Comparison of ENCODE assay signal across 12 mouse cellular contexts in genomic region chr9:72465754-72466181, GRCm38 (mm10). TPM values are rescaled to one million over a fixed set of nuclear protein-coding genes. Genes with fewer than 3 reads are reported as not detected.
DNase-seq lines count a peak whose midpoint lies in the region; ATAC-seq and TF ChIP-seq lines count a peak whose summit lies in the region.
"Had no signal": no experiment of that assay in that cellular context is flagged by ENCODE, and none has a peak within 500 bp of the region (broad histone marks: within the 10 kb centered on the region; RNA-seq: fewer than 3 reads in every experiment).

No protein-coding gene starts in this region.

- no peak overlapping the region for H3K4me3 ChIP-seq in heart, embryonic 16.5 days (ENCODE audit: low read length)
- no peak overlapping the region for H3K4me3 ChIP-seq in heart, embryonic 10.5 days
- H3K4me3 ChIP-seq in CH12.LX (replicated peaks in 1 of 3; ENCODE audit: low read depth in 2 of 3, low read length in 2 of 3, poor library complexity in 1 of 3): no peak overlapping the region
- no peak overlapping the region for H3K4me3 ChIP-seq in liver, embryonic 13.5 days (replicated peaks)
- H3K4me3 ChIP-seq: hindbrain, embryonic 15.5 days; midbrain, embryonic 15.5 days had no signal

- dilution Hi-C loops in CH12.LX (cut with MboI; ENCODE audit: extremely low pct_ligation_motif_present, extremely low pct_unique_long_range_greater_than_20kb, low sequenced_read_pairs): no loop called here

- in situ Hi-C loops in CH12.LX (cut with MboI; ENCODE audit: low pct_ligation_motif_present, low pct_unique_long_range_greater_than_20kb, low sequenced_read_pairs): loop anchor here (10.0 kb wide), 1 partner anchor 209 kb away; no protein-coding TSS in a partner anchor

- H3K9ac ChIP-seq in heart, embryonic 16.5 days (ENCODE audit: low read length): no peak overlapping the region
- no peak overlapping the region for H3K9ac ChIP-seq in CH12.LX (ENCODE audit: insufficient read depth, low read depth)
- no peak overlapping the region for H3K9ac ChIP-seq in liver, embryonic 13.5 days
- H3K9ac ChIP-seq: hindbrain, embryonic 15.5 days; midbrain, embryonic 15.5 days had no signal

- no peaks in the 10 kb centered on the region for H3K36me3 ChIP-seq in heart, embryonic 16.5 days (ENCODE audit: control insufficient read depth, insufficient read depth)
- peaks cover 8% of the 10 kb centered on the region; the same call in 1 of the 2 replicates for H3K36me3 ChIP-seq in heart, embryonic 10.5 days
- H3K36me3 ChIP-seq in CH12.LX (replicated peaks in 1 of 2; ENCODE audit: control insufficient read depth in 1 of 2, insufficient read depth in 1 of 2, low read length in 1 of 2): peaks cover 7 to 47% of the 10 kb centered on the region in 2 experiments
- peaks cover 14% of the 10 kb centered on the region for H3K36me3 ChIP-seq in liver, embryonic 13.5 days

- TF ChIP-seq RAD21 in CH12.LX (IDR thresholded peaks at IDR 0.05; ENCODE audit: low read depth, low read length): no peak

- ATAC-seq in heart, embryonic 16.5 days (replicated peaks; ENCODE audit: extremely low read depth, insufficient read depth, low FRiP score): peak; percentile 49; the same call in 1 of the 2 replicates
- no peak for ATAC-seq in liver, embryonic 13.5 days (ENCODE audit: low read depth)
- ATAC-seq: midbrain, embryonic 15.5 days had no signal

- H3K4me2 ChIP-seq in heart, embryonic 16.5 days (ENCODE audit: low read depth, low read length): no peak overlapping the region
- no peak overlapping the region for H3K4me2 ChIP-seq in CH12.LX (ENCODE audit: insufficient read depth, low read depth, poor library complexity, severe bottlenecking)
- no peak overlapping the region for H3K4me2 ChIP-seq in liver, embryonic 13.5 days
- H3K4me2 ChIP-seq: hindbrain, embryonic 15.5 days; midbrain, embryonic 15.5 days had no signal

- no peak for TF ChIP-seq POLR2A in CH12.LX (IDR thresholded peaks at IDR 0.05; ENCODE audit: low read depth, low read length)

- no peaks in the 10 kb centered on the region for H3K27me3 ChIP-seq in heart, embryonic 16.5 days (ENCODE audit: control insufficient read depth, insufficient read depth, low read length)
- no peaks in the 10 kb centered on the region for H3K27me3 ChIP-seq in heart, embryonic 10.5 days (ENCODE audit: insufficient read depth, poor library complexity, severe bottlenecking)
- H3K27me3 ChIP-seq in CH12.LX (replicated peaks): no peaks in the 10 kb centered on the region
- no peaks in the 10 kb centered on the region for H3K27me3 ChIP-seq in liver, embryonic 13.5 days
- H3K27me3 ChIP-seq: hindbrain, embryonic 15.5 days; midbrain, embryonic 15.5 days had no signal

- no peaks in the 10 kb centered on the region for H3K79me2 ChIP-seq in CH12.LX (replicated peaks; ENCODE audit: control insufficient read depth, extremely low read depth, insufficient read depth, poor library complexity, severe bottlenecking)

- no peaks in the 10 kb centered on the region for H3K4me1 ChIP-seq in heart, embryonic 16.5 days (ENCODE audit: control insufficient read depth, insufficient read depth, low read length)
- no peaks in the 10 kb centered on the region for H3K4me1 ChIP-seq in heart, embryonic 10.5 days
- peaks cover 8 to 37% of the 10 kb centered on the region in 2 experiments for H3K4me1 ChIP-seq in CH12.LX (ENCODE audit: control insufficient read depth in 1 of 2, insufficient read depth in 2 of 2)
- peaks cover 16% of the 10 kb centered on the region for H3K4me1 ChIP-seq in liver, embryonic 13.5 days (replicated peaks)
- H3K4me1 ChIP-seq: hindbrain, embryonic 15.5 days; midbrain, embryonic 15.5 days had no signal

- H3K27ac ChIP-seq in heart, embryonic 16.5 days (ENCODE audit: low read length): no peak overlapping the region
- no peak overlapping the region for H3K27ac ChIP-seq in heart, embryonic 10.5 days
- H3K27ac ChIP-seq in CH12.LX (ENCODE audit: insufficient read depth, low read depth): peak overlapping the region; percentile 50
- H3K27ac ChIP-seq in liver, embryonic 13.5 days: peak overlapping the region; percentile 22; the same call in 1 of the 2 replicates
- H3K27ac ChIP-seq: hindbrain, embryonic 15.5 days; midbrain, embryonic 15.5 days had no signal

- TF ChIP-seq EP300 in CH12.LX (IDR thresholded peaks at IDR 0.05; ENCODE audit: low read length): no peak

- DNase-seq in heart, embryonic 10.5 days (ENCODE audit: low spot score): no peak
- no peak for DNase-seq in CH12.LX (ENCODE audit: extremely low read depth)
- no peak for DNase-seq in liver, embryonic 13.5 days
- peak; percentile 87 for DNase-seq in thymus, postnatal 0 days (ENCODE audit: low spot score)
- no peak for DNase-seq in layer of hippocampus, adult 18-20 months (ENCODE audit: low spot score in 2 of 2)
- no peak for DNase-seq in kidney, adult 11 months
- no peak for DNase-seq in cerebellum, adult 11 months
- DNase-seq: cerebellum, postnatal 25 days; kidney, postnatal 36 days had no signal

- no peaks in the 10 kb centered on the region for H3K9me3 ChIP-seq in heart, embryonic 16.5 days (replicated peaks; ENCODE audit: control insufficient read depth, low read length)
- no peaks in the 10 kb centered on the region for H3K9me3 ChIP-seq in heart, embryonic 10.5 days
- H3K9me3 ChIP-seq in CH12.LX (replicated peaks; ENCODE audit: low read length): no peaks in the 10 kb centered on the region
- H3K9me3 ChIP-seq in liver, embryonic 13.5 days (replicated peaks): no peaks in the 10 kb centered on the region
- H3K9me3 ChIP-seq: hindbrain, embryonic 15.5 days; midbrain, embryonic 15.5 days had no signal

- no peak for TF ChIP-seq CTCF in CH12.LX (conservative IDR thresholded peaks at IDR 0.05 in 1 of 2, IDR thresholded peaks at IDR 0.05 in 1 of 2; ENCODE audit: low read depth in 2 of 2, low read length in 2 of 2)

- 68% methylated on average over 4 of the region's 4 CpGs for WGBS in heart, embryonic 16.5 days
- WGBS in heart, embryonic 10.5 days: 71% methylated on average over 4 of the region's 4 CpGs
- WGBS in liver, embryonic 13.5 days (ENCODE audit: insufficient replicate concordance): 17% methylated on average over 4 of the region's 4 CpGs

TF ChIP-seq in CH12.LX, 34 proteins besides CTCF, POLR2A, EP300 and RAD21:
- TF ChIP-seq ELF1 (IDR thresholded peaks at IDR 0.05; ENCODE audit: low read depth, low read length): no peak
- no peak for TF ChIP-seq MAZ (IDR thresholded peaks at IDR 0.05; ENCODE audit: low read depth, low read length)
- no peak for TF ChIP-seq MEF2A (IDR thresholded peaks at IDR 0.05; ENCODE audit: borderline replicate concordance, low read depth, low read length)
- TF ChIP-seq KAT2A (IDR thresholded peaks at IDR 0.05; ENCODE audit: insufficient replicate concordance, low read length): no peak
- TF ChIP-seq BHLHE40 (IDR thresholded peaks at IDR 0.05; ENCODE audit: low read depth, low read length): no peak
- no peak for TF ChIP-seq MXI1 (IDR thresholded peaks at IDR 0.05; ENCODE audit: low read depth, low read length)
- TF ChIP-seq PAX5 (IDR thresholded peaks at IDR 0.05; ENCODE audit: low read length): no peak
- no peak for TF ChIP-seq RCOR1 (conservative IDR thresholded peaks at IDR 0.05; ENCODE audit: low read depth, low read length)
- TF ChIP-seq SIN3A (IDR thresholded peaks at IDR 0.05; ENCODE audit: low read length): no peak

RNA-seq across cellular contexts. Expression of gene Tex9, which starts 26.2 kb away (rescaled TPM):
- polyA plus RNA-seq in heart, embryonic 16.5 days (2015; fragmentation: Nextera tagmentation; extraction: Ambion mirVana): 14.4 and 15.2 TPM in 2 replicates
- polyA plus RNA-seq in heart, embryonic 10.5 days (2016; fragmentation: Nextera tagmentation; extraction: Ambion mirVana): 16.6 and 27.0 TPM in 2 replicates
- 12.7 and 16.7 TPM in 2 replicates for total RNA-seq in CH12.LX (2012; rRNA removed)
- total RNA-seq in CH12.LX (2014; rRNA removed): 12.1 and 17.0 TPM in 2 replicates
- polyA plus RNA-seq in CH12.LX (2012; ENCODE audit: insufficient read length, low read depth): 27.4 and 29.2 TPM in 2 replicates
- polyA plus RNA-seq in liver, embryonic 13.5 days (2015; fragmentation: Nextera tagmentation; extraction: Ambion mirVana): 6.2 and 8.1 TPM in 2 replicates
- 30.4 and 32.3 TPM in 2 replicates for polyA plus RNA-seq in thymus, postnatal 0 days (2015; fragmentation: Nextera tagmentation; extraction: Ambion mirVana)
- 1 to 10 TPM; 6.3 to 8.1 TPM for total RNA-seq in layer of hippocampus, adult 18-20 months (2021)

RNA-seq across cellular contexts. Expression of gene Mns1, which starts 28.0 kb away (rescaled TPM):
- 13.8 and 25.2 TPM in 2 replicates for polyA plus RNA-seq in heart, embryonic 16.5 days (2015; fragmentation: Nextera tagmentation; extraction: Ambion mirVana)
- 22.0 and 34.1 TPM in 2 replicates for polyA plus RNA-seq in heart, embryonic 10.5 days (2016; fragmentation: Nextera tagmentation; extraction: Ambion mirVana)
- total RNA-seq in CH12.LX (2012; rRNA removed) (19.4 and 32.2 TPM in 2 replicates), CH12.LX (2014; rRNA removed) (16.7 and 19.8 TPM in 2 replicates)
- 66.0 and 87.7 TPM in 2 replicates for polyA plus RNA-seq in CH12.LX (2012; ENCODE audit: insufficient read length, low read depth)
- polyA plus RNA-seq in liver, embryonic 13.5 days (2015; fragmentation: Nextera tagmentation; extraction: Ambion mirVana): 101 and 144 TPM in 2 replicates
- polyA plus RNA-seq in thymus, postnatal 0 days (2015; fragmentation: Nextera tagmentation; extraction: Ambion mirVana): 81.1 and 91.3 TPM in 2 replicates
- 1 to 10 TPM; 1.8 to 2.2 TPM for total RNA-seq in layer of hippocampus, adult 18-20 months (2021)

Comparison
In these comparisons a context has a peak if more than half of its experiments do, and no peak if none do; other contexts are left out.
1. H3K27ac ChIP-seq: peak in CH12.LX (single experiment) and liver, embryonic 13.5 days (single experiment); none in heart, embryonic 16.5 days (single experiment) and heart, embryonic 10.5 days (single experiment).